Mouse (Mus musculus) neural tube, embryonic 14.5 days (tissue): ENCODE results near the gene Ell2. TPM values are rescaled to one million over a fixed set of nuclear protein-coding genes. Genes with fewer than 3 reads are reported as not detected.

Source experiments
- ATAC-seq: fragments of 200-750 bp; cut with Nextera tagmentation; 2 replicates; pipeline ENCODE4 v1.8.0; 2017; ENCODE audit warnings: low read depth, mild to moderate bottlenecking, moderate TSS enrichment, moderate library complexity
- H3K27ac ChIP-seq: fragments of 300-500 bp; sonication (generic); 2 replicates; pipeline ENCODE4 v1.5.1; 2014; ENCODE audit warnings: low read depth, mild to moderate bottlenecking, control low read depth, low read length, moderate library complexity, mixed read lengths
- H3K27me3 ChIP-seq: fragments of 300-500 bp; sonication (generic); 2 replicates; pipeline ENCODE4 v1.6.1; 2014; ENCODE audit warnings: low read length; ENCODE audit not compliant: control insufficient read depth, insufficient read depth
- H3K36me3 ChIP-seq: fragments of 300-500 bp; sonication (generic); 2 replicates; pipeline ENCODE4 v1.6.1; 2014; ENCODE audit warnings: low read length, mixed read lengths; ENCODE audit not compliant: control insufficient read depth, insufficient read depth
- H3K4me1 ChIP-seq: fragments of 300-500 bp; sonication (generic); 2 replicates; pipeline ENCODE4 v1.6.1; 2014; ENCODE audit warnings: low read length; ENCODE audit not compliant: control insufficient read depth, insufficient read depth
- H3K4me2 ChIP-seq: fragments of 300-500 bp; sonication (generic); 2 replicates; pipeline ENCODE4 v1.6.1; 2014; ENCODE audit warnings: mild to moderate bottlenecking, low read depth, low read length, control low read depth
- H3K4me3 ChIP-seq: fragments of 300-500 bp; sonication (generic); 2 replicates; pipeline ENCODE4 v1.5.1; 2014; ENCODE audit warnings: low read depth, low read length, control low read depth, mixed read lengths
- H3K9ac ChIP-seq: fragments of 300-500 bp; sonication (generic); replicated peaks from 2 replicates; pipeline ENCODE4 v1.6.1; 2014; ENCODE audit warnings: low read depth, mild to moderate bottlenecking, control low read depth, low read length, mixed read lengths
- H3K9me3 ChIP-seq: fragments of 300-500 bp; sonication (generic); 2 replicates; pipeline ENCODE4 v1.6.1; 2016; ENCODE audit warnings: low read length; ENCODE audit not compliant: control insufficient read depth
- WGBS: fragments of 180-500 bp; shearing (Covaris S2); extraction: QIAGEN DNeasy Blood & Tissue Kit; methylation state at CpG from one replicate; pipeline ENCODE4 v1.1.7; 2014; 5-methylcytosine and 5-hydroxymethylcytosine counted together
- polyA plus RNA-seq: library from polyadenylated mRNA; unstranded; fragments of >200 nt; fragmentation: Nextera tagmentation; extraction: Ambion mirVana; gene quantifications from 2 replicates; pipeline ENCODE4 v1.2.1, GENCODE M21; 2014

The Ell2 gene
- polyA plus RNA-seq, 1 experiment from 2014 or later = 2.0 TPM

- Histone ChIP-seq H3K4me1 (no peaks in the 10 kb centered on the region), H3K27me3 (no peaks in the 10 kb centered on the region), H3K4me3 (no peak overlapping the region), H3K9ac (no peak overlapping the region), H3K27ac (no peak overlapping the region), H3K4me2 (no peak overlapping the region), H3K9me3 (no peaks in the 10 kb centered on the region), H3K36me3 (no peaks in the 10 kb centered on the region)
- ATAC-seq = no peak
- whole genome bisulfite sequencing = 90% methylated on average over 3 of the region's 3 CpGs
These were observed 80.8 kb downstream of the Ell2 start for GRCm38 (mm10) chr13:75787364-75787763.

GRCm38 (mm10) chr13:75788178-75788577 lies 81.6 kb downstream of the Ell2 start:
- Histone ChIP-seq H3K27me3 (no peaks in the 10 kb centered on the region), H3K4me2 (no peak overlapping the region), H3K4me3 (no peak overlapping the region), H3K4me1 (no peaks in the 10 kb centered on the region), H3K9ac (no peak overlapping the region), H3K36me3 (no peaks in the 10 kb centered on the region), H3K9me3 (no peaks in the 10 kb centered on the region), H3K27ac (no peak overlapping the region)
- 95% methylated on average over 4 of the region's 4 CpGs for WGBS
- ATAC-seq = no peak

- Histone ChIP-seq H3K4me1 (no peaks in the 10 kb centered on the region), H3K4me3 (no peak overlapping the region), H3K27ac (no peak overlapping the region), H3K36me3 (no peaks in the 10 kb centered on the region), H3K9me3 (no peaks in the 10 kb centered on the region), H3K27me3 (no peaks in the 10 kb centered on the region), H3K9ac (no peak overlapping the region), H3K4me2 (no peak overlapping the region)
- 88% methylated on average over 2 of the region's 2 CpGs for WGBS
- no peak for ATAC-seq
These were observed 82.7 kb downstream of the Ell2 start for GRCm38 (mm10) chr13:75789061-75789834.

GRCm38 (mm10) chr13:75790550-75791205 lies 84.1 kb downstream of the Ell2 start:
- no peak overlapping the region for H3K4me3 ChIP-seq
- 81% methylated on average over 1 of the region's 1 CpGs for WGBS
- ATAC-seq = no peak

GRCm38 (mm10) chr13:75793863-75794629 lies 87.5 kb downstream of the Ell2 start:
- H3K4me1 ChIP-seq = no peaks in the 10 kb centered on the region
- no peak overlapping the region for H3K4me3 ChIP-seq
- H3K27me3 ChIP-seq = no peaks in the 10 kb centered on the region
- no peak overlapping the region for H3K27ac ChIP-seq
- no peak overlapping the region for H3K4me2 ChIP-seq
- no peak overlapping the region for H3K9ac ChIP-seq
- ATAC-seq = no peak
- H3K36me3 ChIP-seq = no peaks in the 10 kb centered on the region
- no peaks in the 10 kb centered on the region for H3K9me3 ChIP-seq
- WGBS = 63% methylated on average over 6 of the region's 6 CpGs

More at GRCm38 (mm10) chr13:75790550-75791205, 84.1 kb downstream of the Ell2 start:
- Histone ChIP-seq H3K4me2 (no peak overlapping the region), H3K9ac (no peak overlapping the region), H3K27ac (no peak overlapping the region), H3K36me3 (no peaks in the 10 kb centered on the region), H3K27me3 (no peaks in the 10 kb centered on the region), H3K9me3 (no peaks in the 10 kb centered on the region), H3K4me1 (no peaks in the 10 kb centered on the region)

- peak overlapping the region; percentile 32 for H3K4me2 ChIP-seq
- no peak overlapping the region for H3K27ac ChIP-seq
- peak; percentile 99 for ATAC-seq
- H3K9me3 ChIP-seq = no peaks in the 10 kb centered on the region
- H3K4me1 ChIP-seq = no peaks in the 10 kb centered on the region
- H3K4me3 ChIP-seq = no peak overlapping the region
- 32% methylated on average over 18 of the region's 18 CpGs for WGBS
- H3K36me3 ChIP-seq = no peaks in the 10 kb centered on the region
- H3K9ac ChIP-seq = no peak overlapping the region
- H3K27me3 ChIP-seq = no peaks in the 10 kb centered on the region
These were observed 91.0 kb downstream of the Ell2 start for GRCm38 (mm10) chr13:75797369-75798141.

GRCm38 (mm10) chr13:75798413-75799302 lies 92.1 kb downstream of the Ell2 start:
- H3K4me2 ChIP-seq = no peak overlapping the region
- no peaks in the 10 kb centered on the region for H3K9me3 ChIP-seq
- ATAC-seq = no peak
- H3K4me3 ChIP-seq = no peak overlapping the region
- no peak overlapping the region for H3K27ac ChIP-seq
- H3K4me1 ChIP-seq = no peaks in the 10 kb centered on the region
- 84% methylated on average over 7 of the region's 7 CpGs for WGBS
- no peak overlapping the region for H3K9ac ChIP-seq
- no peaks in the 10 kb centered on the region for H3K36me3 ChIP-seq
- no peaks in the 10 kb centered on the region for H3K27me3 ChIP-seq

- Histone ChIP-seq H3K27me3 (no peaks in the 10 kb centered on the region), H3K4me2 (no peak overlapping the region), H3K27ac (no peak overlapping the region), H3K9me3 (no peaks in the 10 kb centered on the region), H3K9ac (no peak overlapping the region), H3K36me3 (no peaks in the 10 kb centered on the region), H3K4me1 (no peaks in the 10 kb centered on the region), H3K4me3 (no peak overlapping the region)
- 84% methylated on average over 3 of the region's 3 CpGs for WGBS
- no peak for ATAC-seq
These were observed 92.9 kb downstream of the Ell2 start for GRCm38 (mm10) chr13:75799421-75799820.
